In genomic region chr2:153446017-153446408, GRCm38 (mm10) we compare ENCODE assay signal across 8 mouse cellular contexts. TPM values are rescaled to one million over a fixed set of nuclear protein-coding genes. Genes with fewer than 3 reads are reported as not detected.
DNase-seq lines count a peak whose midpoint lies in the region; ATAC-seq and TF ChIP-seq lines count a peak whose summit lies in the region.

No protein-coding gene starts in this region.

- no peaks in the 10 kb centered on the region for H3K9me3 ChIP-seq in embryonic facial prominence, embryonic 15.5 days (replicated peaks)
- H3K9me3 ChIP-seq in hindbrain, embryonic 11.5 days (ENCODE audit: control insufficient read depth, low read length), result no peaks in the 10 kb centered on the region
- no peaks in the 10 kb centered on the region for H3K9me3 ChIP-seq in megakaryocyte, embryonic 14.5 days

- intact Hi-C loops in left cerebral cortex, postnatal 10 days (cut with DNase I), result no loop called here

- H3K27me3 ChIP-seq in embryonic facial prominence, embryonic 15.5 days, result no peaks in the 10 kb centered on the region
- H3K27me3 ChIP-seq in hindbrain, embryonic 11.5 days (ENCODE audit: control insufficient read depth, insufficient read depth, low read length), result no peaks in the 10 kb centered on the region
- H3K27me3 ChIP-seq in megakaryocyte, embryonic 14.5 days (replicated peaks), result no peaks in the 10 kb centered on the region
- no peaks in the 10 kb centered on the region for H3K27me3 ChIP-seq in small intestine, adult 2 months (ENCODE audit: control insufficient read depth, insufficient read depth, low read length)

- ATAC-seq in embryonic facial prominence, embryonic 15.5 days (ENCODE audit: insufficient number of reproducible peaks, low FRiP score, low TSS enrichment, low read depth), result no peak
- ATAC-seq in hindbrain, embryonic 11.5 days (ENCODE audit: low FRiP score), result no peak

- DNase-seq in cerebellum, adult 18-20 months, result peak; percentile 64 to 73
- no peak for DNase-seq in cerebellum, adult 11-12 months
- peak; percentile 50 for DNase-seq in T-cell, adult 2 months (ENCODE audit: low spot score)
- peak; percentile 82 for DNase-seq in hindbrain, embryonic 11.5 days (ENCODE audit: low spot score)
- DNase-seq in left cerebral cortex, postnatal 10 days (ENCODE audit: extremely low spot score in 1 of 2, low spot score in 2 of 2), result peak; percentile 36 to 79

- peak overlapping the region; percentile 91 for H3K4me3 ChIP-seq in embryonic facial prominence, embryonic 15.5 days (replicated peaks)
- H3K4me3 ChIP-seq in hindbrain, embryonic 11.5 days (ENCODE audit: low read depth, low read length), result peak overlapping the region; percentile 92
- H3K4me3 ChIP-seq in megakaryocyte, embryonic 14.5 days (replicated peaks), result peak overlapping the region; percentile 92
- H3K4me3 ChIP-seq in small intestine, adult 2 months (ENCODE audit: low read depth, low read length), result peak overlapping the region; percentile 59

- no peak for TF ChIP-seq CTCF in small intestine, adult 2 months (IDR thresholded peaks at IDR 0.05; ENCODE audit: extremely low read depth, insufficient read length, insufficient replicate concordance, low read depth, low read length)

- H3K9ac ChIP-seq in embryonic facial prominence, embryonic 15.5 days, result no peak overlapping the region
- H3K9ac ChIP-seq in hindbrain, embryonic 11.5 days (ENCODE audit: low read depth, low read length), result peak overlapping the region; percentile 77

- no peak for TF ChIP-seq POLR2A in small intestine, adult 2 months (IDR thresholded peaks at IDR 0.05; ENCODE audit: low read depth, low read length)

- H3K27ac ChIP-seq in embryonic facial prominence, embryonic 15.5 days (replicated peaks), result peak overlapping the region; percentile 94
- H3K27ac ChIP-seq in hindbrain, embryonic 11.5 days (ENCODE audit: low read depth, low read length), result peak overlapping the region; percentile 93; the same call in 1 of the 2 replicates
- no peak overlapping the region for H3K27ac ChIP-seq in small intestine, adult 2 months (ENCODE audit: insufficient read depth, low read depth, low read length)

- under 1% methylated on average over 8 of the region's 8 CpGs for WGBS in embryonic facial prominence, embryonic 15.5 days
- WGBS in hindbrain, embryonic 11.5 days, result under 1% methylated on average over 8 of the region's 8 CpGs
- under 1% methylated on average over 8 of the region's 8 CpGs for WGBS in small intestine, adult 2 months

- H3K36me3 ChIP-seq in embryonic facial prominence, embryonic 15.5 days, result no peaks in the 10 kb centered on the region
- no peaks in the 10 kb centered on the region for H3K36me3 ChIP-seq in hindbrain, embryonic 11.5 days (ENCODE audit: control insufficient read depth, insufficient read depth, low read length)
- peaks cover 66% of the 10 kb centered on the region for H3K36me3 ChIP-seq in megakaryocyte, embryonic 14.5 days (replicated peaks; ENCODE audit: low read length)
- H3K36me3 ChIP-seq in small intestine, adult 2 months (ENCODE audit: control insufficient read depth, insufficient read depth, low read length), result no peaks in the 10 kb centered on the region

- peak overlapping the region; percentile 98 for H3K4me2 ChIP-seq in embryonic facial prominence, embryonic 15.5 days (replicated peaks)
- H3K4me2 ChIP-seq in hindbrain, embryonic 11.5 days (replicated peaks; ENCODE audit: low read depth, low read length), result peak overlapping the region; percentile 96

- peaks cover 41% of the 10 kb centered on the region for H3K4me1 ChIP-seq in embryonic facial prominence, embryonic 15.5 days
- H3K4me1 ChIP-seq in hindbrain, embryonic 11.5 days (replicated peaks; ENCODE audit: control insufficient read depth, insufficient read depth, low read length), result peaks cover 10% of the 10 kb centered on the region
- H3K4me1 ChIP-seq in megakaryocyte, embryonic 14.5 days, result peaks cover 88% of the 10 kb centered on the region
- H3K4me1 ChIP-seq in small intestine, adult 2 months (ENCODE audit: control insufficient read depth, insufficient read depth, insufficient read length, low read length), result peaks cover 18% of the 10 kb centered on the region

RNA-seq across cellular contexts. Expression of gene 4930404H24Rik, which starts 46.6 kb away (rescaled TPM):
- not detected in 2 replicates for polyA plus RNA-seq in embryonic facial prominence, embryonic 15.5 days (2015; fragmentation: Nextera tagmentation; extraction: Ambion mirVana)
- not detected in 2 replicates for polyA plus RNA-seq in hindbrain, embryonic 11.5 days (2014; fragmentation: Nextera tagmentation; extraction: Ambion mirVana)
- total RNA-seq in left cerebral cortex, postnatal 10 days (2021), result not detected
- 0.54 TPM in 1 of 2 replicates, not detected in the other for polyA plus RNA-seq in megakaryocyte, embryonic 14.5 days (2012; ENCODE audit: insufficient read depth, low replicate concordance)
- not detected in 2 replicates for polyA plus RNA-seq in small intestine, adult 2 months (2012; rRNA removed)
